8 mouse cellular contexts compared by ENCODE assay signal in the genomic region with DNA sequence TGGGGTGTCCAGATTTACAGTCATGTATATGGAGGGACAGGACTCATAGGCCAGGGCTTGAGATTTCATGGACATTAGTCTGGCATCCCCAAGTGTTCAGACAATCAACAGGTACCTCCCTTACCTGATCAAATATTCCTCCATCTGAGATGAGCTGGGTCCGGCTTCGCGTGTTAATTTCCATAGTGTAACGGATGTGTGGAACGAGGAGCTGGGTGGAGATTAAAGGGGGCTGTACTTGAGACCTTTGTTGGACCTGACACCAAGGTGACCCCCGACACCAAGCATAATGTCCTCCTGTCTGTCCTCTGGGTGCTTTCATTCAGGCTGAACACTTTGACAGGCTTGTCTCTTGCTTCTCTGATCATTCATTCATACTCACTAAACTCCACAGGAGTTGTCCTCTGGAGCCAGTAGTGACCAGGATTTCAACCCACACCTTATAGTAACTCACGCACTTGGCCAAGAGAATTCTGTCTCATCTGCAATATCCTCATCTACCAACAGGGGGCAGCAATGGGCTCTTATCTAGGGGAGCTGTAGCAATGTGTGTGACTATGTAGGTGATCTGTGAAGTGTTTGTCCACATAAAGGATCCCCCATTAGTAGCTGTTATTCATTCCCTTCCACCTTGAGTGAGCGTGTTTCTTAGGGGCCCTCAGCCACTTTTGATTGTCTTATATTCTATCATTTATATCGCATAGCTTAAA. TPM values are rescaled to one million over a fixed set of nuclear protein-coding genes. Genes with fewer than 3 reads are reported as not detected.
DNase-seq lines count a peak whose midpoint lies in the region; ATAC-seq and TF ChIP-seq lines count a peak whose summit lies in the region.

No protein-coding gene starts in this region.

- WGBS in heart, embryonic 10.5 days = 52% methylated on average over 9 of the region's 9 CpGs
- WGBS in cerebellum, adult 2 months = 48% methylated on average over 9 of the region's 9 CpGs

- TF ChIP-seq CTCF in G1E (IDR thresholded peaks at IDR 0.05; ENCODE audit: low read depth, low read length) = peak; percentile 93
- peak; percentile 69; the same call in 1 of the 2 replicates for TF ChIP-seq CTCF in cerebellum, adult 2 months (IDR thresholded peaks at IDR 0.05; ENCODE audit: borderline replicate concordance, insufficient read depth, low read depth, low read length)

- no peak for ATAC-seq in G1E (ENCODE audit: extremely low read depth, insufficient number of reproducible peaks, low FRiP score, poor library complexity, severe bottlenecking)
- ATAC-seq in hematopoietic stem cell, adult 5-6 weeks (replicated peaks in 1 of 2; ENCODE audit: insufficient read depth in 1 of 2, low FRiP score in 2 of 2, low TSS enrichment in 1 of 2, low read depth in 1 of 2, poor library complexity in 2 of 2, severe bottlenecking in 2 of 2) = peak; percentile 23 to 74; a peak in 2 of 4 replicates

- H3K4me3 ChIP-seq in heart, embryonic 10.5 days = no peak overlapping the region
- H3K4me3 ChIP-seq in G1E (ENCODE audit: low read depth, low read length) = no peak overlapping the region
- H3K4me3 ChIP-seq in cerebellum, adult 2 months (replicated peaks; ENCODE audit: insufficient read depth, low read depth, low read length) = no peak overlapping the region

- H3K4me1 ChIP-seq in heart, embryonic 10.5 days = no peaks in the 10 kb centered on the region
- H3K4me1 ChIP-seq in G1E (ENCODE audit: insufficient read depth, low read depth, low read length) = peaks cover 5% of the 10 kb centered on the region; the same call in 1 of the 2 replicates
- no peaks in the 10 kb centered on the region for H3K4me1 ChIP-seq in cerebellum, adult 2 months (ENCODE audit: control insufficient read depth, insufficient read depth, low read length)

- no peak for TF ChIP-seq POLR2A in cerebellum, adult 2 months (IDR thresholded peaks at IDR 0.05; ENCODE audit: borderline replicate concordance, insufficient read depth, low read length)

- H3K27ac ChIP-seq in heart, embryonic 10.5 days = no peak overlapping the region
- H3K27ac ChIP-seq in cerebellum, adult 2 months (ENCODE audit: insufficient read depth, low read length) = no peak overlapping the region

- H3K27me3 ChIP-seq in heart, embryonic 10.5 days (ENCODE audit: insufficient read depth, poor library complexity, severe bottlenecking) = peaks cover 44% of the 10 kb centered on the region
- peaks cover 50% of the 10 kb centered on the region for H3K27me3 ChIP-seq in G1E (ENCODE audit: insufficient read depth, low read length)
- H3K27me3 ChIP-seq in cerebellum, adult 2 months (ENCODE audit: control insufficient read depth, insufficient read depth, low read length) = no peaks in the 10 kb centered on the region

- peak; percentile 72 to 91 for DNase-seq in heart, adult 18-20 months
- DNase-seq in heart, embryonic 10.5 days (ENCODE audit: low spot score) = no peak
- DNase-seq in 3T3-L1 (ENCODE audit: low read depth, low spot score) = peak; percentile 83
- DNase-seq in G1E (ENCODE audit: low spot score) = peak; percentile 43
- peak; percentile 47 to 58 for DNase-seq in cerebellum, adult 2 months
- DNase-seq in lung, postnatal 14 days = peak; percentile 84
- peak; percentile 59 to 88 for DNase-seq in thymus, postnatal 10 days (ENCODE audit: low spot score in 2 of 2)

- no peaks in the 10 kb centered on the region for H3K36me3 ChIP-seq in heart, embryonic 10.5 days
- H3K36me3 ChIP-seq in G1E (replicated peaks) = no peaks in the 10 kb centered on the region

- H3K9me3 ChIP-seq in heart, embryonic 10.5 days = no peaks in the 10 kb centered on the region
- H3K9me3 ChIP-seq in G1E (replicated peaks) = no peaks in the 10 kb centered on the region

RNA-seq across cellular contexts. Expression of a gene that starts 7.6 kb away (rescaled TPM):
- 100 to 1,000 TPM in 1 of 2 experiments, 10 to 100 TPM in 1; 97.8 to 102 TPM for total RNA-seq in heart, adult 18-20 months (2021)
- polyA plus RNA-seq in heart, embryonic 10.5 days (2016; fragmentation: Nextera tagmentation; extraction: Ambion mirVana) = 126 and 165 TPM in 2 replicates
- total RNA-seq in G1E (2014; fragmentation: Nextera tagmentation) = 133 and 164 TPM in 2 replicates
- total RNA-seq in G1E (2017) = 21.6 and 29.2 TPM in 2 replicates
- 119 and 152 TPM in 2 replicates for polyA plus RNA-seq in G1E (2012)
- 359 TPM in 2 replicates for polyA plus RNA-seq in cerebellum, adult 2 months (2012; rRNA removed)
- 19.7 and 22.5 TPM in 2 replicates for total RNA-seq in hematopoietic stem cell, adult 5-6 weeks (2017)

RNA-seq across cellular contexts. Expression of a gene that starts 7.7 kb away (rescaled TPM):
- 1 to 10 TPM; 2.7 TPM for total RNA-seq in heart, adult 18-20 months (2021)
- 6.5 and 8.7 TPM in 2 replicates for polyA plus RNA-seq in heart, embryonic 10.5 days (2016; fragmentation: Nextera tagmentation; extraction: Ambion mirVana)
- total RNA-seq in G1E (2014; fragmentation: Nextera tagmentation) (2.9 and 3.5 TPM in 2 replicates), G1E (2017) (1.2 and 1.9 TPM in 2 replicates)
- 3.2 TPM in 2 replicates for polyA plus RNA-seq in G1E (2012)
- polyA plus RNA-seq in cerebellum, adult 2 months (2012; rRNA removed) = 9.7 and 10.3 TPM in 2 replicates
- total RNA-seq in hematopoietic stem cell, adult 5-6 weeks (2017) = 3.7 TPM in 1 of 2 replicates, not detected in the other

RNA-seq across cellular contexts. Expression of a gene that starts 7.9 kb away (rescaled TPM):
- 1 to 10 TPM; 1.6 to 1.9 TPM for total RNA-seq in heart, adult 18-20 months (2021)
- 3.9 and 5.0 TPM in 2 replicates for polyA plus RNA-seq in heart, embryonic 10.5 days (2016; fragmentation: Nextera tagmentation; extraction: Ambion mirVana)
- not detected in 2 replicates for total RNA-seq in G1E (2014; fragmentation: Nextera tagmentation)
- total RNA-seq in G1E (2017) = 0.11 and 0.12 TPM in 2 replicates
- 0.02 TPM in 1 of 2 replicates, not detected in the other for polyA plus RNA-seq in G1E (2012)
- polyA plus RNA-seq in cerebellum, adult 2 months (2012; rRNA removed) = 1.1 and 1.2 TPM in 2 replicates
- 0.25 and 0.30 TPM in 2 replicates for total RNA-seq in hematopoietic stem cell, adult 5-6 weeks (2017)

RNA-seq across cellular contexts. Expression of a gene that starts 9.6 kb away (rescaled TPM):
- total RNA-seq in heart, adult 18-20 months (2021) = 10 to 100 TPM; 29.1 to 30.6 TPM
- polyA plus RNA-seq in heart, embryonic 10.5 days (2016; fragmentation: Nextera tagmentation; extraction: Ambion mirVana) = 142 and 153 TPM in 2 replicates
- total RNA-seq in G1E (2014; fragmentation: Nextera tagmentation) (64.9 and 75.9 TPM in 2 replicates), G1E (2017) (18.5 and 20.2 TPM in 2 replicates)
- polyA plus RNA-seq in G1E (2012) = 83.3 and 100 TPM in 2 replicates
- 94.0 and 96.5 TPM in 2 replicates for polyA plus RNA-seq in cerebellum, adult 2 months (2012; rRNA removed)
- total RNA-seq in hematopoietic stem cell, adult 5-6 weeks (2017) = 19.7 and 35.1 TPM in 2 replicates

RNA-seq across cellular contexts. Expression of a gene that starts 17.7 kb away (rescaled TPM):
- 10 to 100 TPM in 1 of 2 experiments, 1 to 10 TPM in 1; 5.5 to 15.5 TPM for total RNA-seq in heart, adult 18-20 months (2021)
- polyA plus RNA-seq in heart, embryonic 10.5 days (2016; fragmentation: Nextera tagmentation; extraction: Ambion mirVana) = 10.7 and 15.0 TPM in 2 replicates
- total RNA-seq in G1E (2014; fragmentation: Nextera tagmentation) = not detected in 2 replicates
- total RNA-seq in G1E (2017) = 0.22 TPM in 1 of 2 replicates, not detected in the other
- polyA plus RNA-seq in G1E (2012) = not detected in 2 replicates
- 1.1 and 1.4 TPM in 2 replicates for polyA plus RNA-seq in cerebellum, adult 2 months (2012; rRNA removed)
- total RNA-seq in hematopoietic stem cell, adult 5-6 weeks (2017) = 0.69 and 1.4 TPM in 2 replicates
